Mouse (Mus musculus): ENCODE measurements around the gene Lin37. TPM values are rescaled to one million over a fixed set of nuclear protein-coding genes. Genes with fewer than 3 reads are reported as not detected.

The Lin37 gene
- polyA plus RNA-seq, 1 experiment, result 44.9 TPM

GRCm38 (mm10) chr7:30587842-30588667 lies 28.4 kb upstream of the Lin37 start:
- DNase-seq (ENCODE audit: low read depth, low spot score), result no peak

DNA sequence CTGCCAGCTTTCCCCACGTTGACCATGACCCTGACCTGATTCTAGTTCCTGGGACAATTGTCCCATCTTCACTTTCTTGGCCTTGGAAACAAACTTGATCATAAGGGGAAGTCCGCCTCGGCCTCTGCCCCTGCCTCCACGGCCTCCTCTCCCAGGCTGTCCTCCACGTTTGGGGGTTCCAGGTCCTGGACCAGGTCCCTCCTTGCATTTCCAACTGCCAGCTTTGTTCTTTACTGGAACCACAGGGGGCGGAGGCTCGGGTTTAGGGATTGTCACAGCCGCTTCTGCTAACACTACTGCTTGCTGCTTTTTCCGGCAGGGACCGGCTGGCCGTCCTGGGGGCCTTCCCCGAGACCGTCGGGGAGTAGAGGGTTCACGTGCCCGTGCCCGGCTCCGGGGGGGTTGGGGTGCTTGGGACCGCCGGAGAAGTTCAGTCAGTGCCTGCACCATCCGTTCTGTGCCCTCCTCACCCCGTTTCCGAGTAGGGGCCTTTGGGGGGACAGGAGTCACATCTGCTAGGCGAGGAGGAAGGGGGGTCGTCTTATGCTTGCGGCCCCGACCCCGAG lies 26.9 kb upstream of the Lin37 start:
- no peak for DNase-seq (ENCODE audit: low read depth, low spot score)
- 91% methylated on average over 28 of the region's 28 CpGs for WGBS

More at GRCm38 (mm10) chr7:30587842-30588667, 28.4 kb upstream of the Lin37 start:
- under 1% methylated on average over 65 of the region's 67 CpGs for WGBS

DNA sequence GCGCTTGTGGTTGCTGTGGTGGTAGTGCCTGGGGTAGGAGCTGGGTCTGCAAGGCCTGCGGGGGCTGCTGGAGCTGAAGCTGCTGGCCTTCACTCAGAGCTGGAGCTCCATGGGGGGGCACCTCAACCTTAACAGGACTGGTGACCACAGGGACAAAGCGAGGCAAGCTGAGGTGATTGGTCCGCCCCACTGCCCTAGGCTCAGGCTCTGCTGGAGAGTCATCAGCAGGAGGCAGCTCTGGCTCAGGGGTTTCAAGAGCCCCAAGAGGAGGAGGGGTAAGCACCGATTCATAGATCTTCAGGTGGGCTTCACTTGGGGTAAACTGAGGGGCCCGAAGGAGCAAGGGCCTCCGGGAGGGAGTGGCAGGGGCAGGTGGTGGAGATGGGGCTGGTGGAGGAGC lies 25.5 kb upstream of the Lin37 start:
- WGBS, result 98% methylated on average over 7 of the region's 7 CpGs
- DNase-seq (ENCODE audit: low read depth, low spot score), result no peak

DNA sequence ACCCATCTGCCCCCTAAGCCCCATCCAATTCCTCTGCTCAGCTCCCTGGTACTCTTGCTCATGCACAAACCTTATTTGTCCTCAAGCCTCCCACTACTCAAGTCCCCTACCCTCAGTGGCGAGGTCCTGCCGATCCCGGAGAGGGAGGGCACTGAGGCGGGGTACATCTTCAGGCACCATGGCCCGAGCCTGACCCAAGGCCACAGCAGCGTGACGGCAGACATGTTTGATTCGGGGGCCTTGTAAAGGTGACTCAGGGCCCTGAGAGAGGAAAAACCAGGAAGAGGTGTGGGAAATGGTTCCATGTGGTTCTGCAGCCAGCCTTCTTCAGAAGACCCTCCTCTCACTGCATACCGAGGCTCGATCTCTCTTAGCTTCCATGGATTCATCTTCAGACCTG lies 24.7 kb upstream of the Lin37 start:
- DNase-seq (ENCODE audit: low read depth, low spot score), result no peak
- 90% methylated on average over 10 of the region's 10 CpGs for WGBS

DNA sequence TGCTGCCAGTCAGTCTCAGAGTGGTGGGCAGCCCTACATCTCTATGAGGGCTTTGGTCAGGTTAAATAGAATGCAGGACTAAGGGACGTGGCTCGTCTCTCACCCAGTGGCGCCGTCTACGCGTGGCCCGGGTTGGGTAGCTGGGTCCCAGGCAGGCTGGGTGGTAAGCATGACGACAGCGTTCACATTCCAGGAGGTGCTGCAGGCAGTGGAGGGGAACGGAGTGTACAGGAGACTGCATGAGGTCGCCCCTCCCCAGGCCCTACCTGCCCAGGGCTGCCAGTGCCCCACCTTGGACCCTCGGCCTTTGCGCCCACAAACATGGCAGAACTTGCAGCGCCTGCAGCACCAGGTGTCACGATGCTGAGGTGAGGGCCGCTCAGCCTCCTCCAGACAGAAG lies 21.9 kb upstream of the Lin37 start:
- no peak for DNase-seq (ENCODE audit: low read depth, low spot score)
- WGBS, result 95% methylated on average over 16 of the region's 16 CpGs

DNA sequence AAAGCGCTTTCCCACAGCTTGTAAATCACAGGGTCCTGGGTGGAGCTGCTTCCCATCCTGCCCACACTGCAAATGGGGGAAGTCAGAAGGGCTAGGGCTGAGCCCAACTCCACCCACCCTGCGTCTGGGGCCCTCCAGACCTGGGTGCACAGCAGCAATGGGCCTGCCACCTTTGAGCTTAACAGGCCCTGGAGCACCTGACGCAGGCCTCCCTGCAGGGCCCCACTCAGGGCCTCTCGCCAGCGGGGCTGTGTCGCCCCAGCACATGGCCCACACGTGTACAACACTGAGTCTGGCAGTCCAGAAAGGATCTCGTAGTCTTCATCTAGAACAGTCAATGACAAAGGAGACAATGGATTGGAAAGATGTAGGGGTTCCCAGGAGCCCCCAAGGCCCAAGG lies 20.3 kb upstream of the Lin37 start:
- DNase-seq (ENCODE audit: low read depth, low spot score), result no peak
- 88% methylated on average over 8 of the region's 8 CpGs for WGBS

GRCm38 (mm10) chr7:30572969-30573368 lies 13.3 kb upstream of the Lin37 start:
- no peak for DNase-seq (ENCODE audit: low read depth, low spot score)
- 28% methylated on average over 2 of the region's 2 CpGs for WGBS

DNA sequence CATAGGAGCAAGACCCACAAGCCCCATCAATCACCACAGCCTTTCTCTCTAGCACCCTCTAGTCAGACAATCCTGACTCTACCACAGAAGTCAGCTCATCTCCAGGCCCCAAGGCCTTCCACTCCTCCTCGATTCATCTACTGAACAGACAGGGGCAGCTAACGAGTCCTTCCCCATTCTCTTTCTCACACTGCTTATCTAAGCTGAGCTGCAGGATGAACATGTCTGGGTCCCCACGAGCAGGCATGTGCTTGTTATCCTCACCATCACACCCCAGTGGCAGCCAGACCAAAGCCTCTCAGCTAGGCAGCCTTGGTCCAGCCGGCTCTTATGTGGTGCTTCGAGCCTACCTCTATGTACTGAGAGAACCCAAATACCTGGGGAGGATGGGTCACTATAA lies 12.8 kb upstream of the Lin37 start:
- 76% methylated on average over 5 of the region's 5 CpGs for WGBS
- DNase-seq (ENCODE audit: low read depth, low spot score), result no peak

DNA sequence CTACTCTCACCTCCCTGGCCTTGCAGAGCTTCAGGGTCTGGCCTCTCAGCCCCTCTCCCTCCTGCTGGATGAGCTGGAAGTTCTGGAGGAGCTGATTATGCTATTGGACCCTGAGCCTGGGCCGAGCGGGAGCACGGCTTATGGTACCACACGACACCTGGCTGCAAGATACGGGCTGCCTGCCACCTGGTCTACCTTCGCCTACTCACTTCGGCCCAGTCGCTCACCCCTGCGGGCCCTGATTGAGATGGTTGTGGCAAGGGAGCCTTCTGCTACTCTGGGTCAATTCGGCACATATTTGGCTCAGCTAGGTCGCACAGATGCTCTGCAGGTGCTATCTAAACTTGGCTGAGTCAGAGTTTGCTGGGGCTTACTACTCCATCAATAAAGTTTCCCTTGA lies 7.9 kb upstream of the Lin37 start:
- no peak for DNase-seq (ENCODE audit: low read depth, low spot score)
- 86% methylated on average over 11 of the region's 11 CpGs for WGBS

DNA sequence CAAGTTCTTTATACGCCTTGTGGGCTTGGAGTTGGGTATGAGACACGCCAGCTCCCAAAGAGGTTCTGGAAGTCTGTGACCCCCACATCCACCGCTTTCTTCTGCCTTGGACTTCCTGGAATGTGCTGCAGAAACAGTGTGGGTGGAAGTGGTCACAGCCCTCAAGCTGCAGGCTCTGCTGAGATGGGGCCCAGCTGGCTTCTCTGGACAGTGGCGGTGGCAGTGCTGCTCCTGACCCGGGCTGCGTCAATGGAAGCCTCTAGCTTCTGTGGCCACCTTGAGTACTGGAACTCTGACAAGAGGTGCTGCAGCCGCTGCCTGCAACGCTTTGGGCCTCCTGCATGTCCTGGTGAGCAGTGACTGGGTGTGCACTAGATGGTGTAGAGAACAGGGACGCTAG lies 6.4 kb upstream of the Lin37 start:
- WGBS, result 79% methylated on average over 9 of the region's 9 CpGs
- no peak for DNase-seq (ENCODE audit: low read depth, low spot score)

- WGBS, result 95% methylated on average over 12 of the region's 12 CpGs
- no peak for DNase-seq (ENCODE audit: low read depth, low spot score)
Observed at GRCm38 (mm10) chr7:30564970-30565571, 5.4 kb upstream of the Lin37 start, which contains the start of gene Igflr1. Gene Igflr1, plus strand, starts transcription at chr7:30565427.

GRCm38 (mm10) chr7:30563906-30564280 lies 4.3 kb upstream of the Lin37 start:
- WGBS, result 17% methylated on average over 6 of the region's 6 CpGs

GRCm38 (mm10) chr7:30563117-30563905 lies 3.7 kb upstream of the Lin37 start, which contains the start of the genes U2af1l4, Gm49396 and Psenen:
Gene U2af1l4, plus strand, starts transcription at chr7:30563301.
Gene Gm49396, plus strand, starts transcription at chr7:30563344.
Gene Psenen, minus strand, starts transcription at chr7:30563627.
- WGBS, result under 1% methylated on average over 45 of the region's 45 CpGs
- peak; percentile 94 for DNase-seq (ENCODE audit: low read depth, low spot score)

More at GRCm38 (mm10) chr7:30563906-30564280, 4.3 kb upstream of the Lin37 start:
- no peak for DNase-seq (ENCODE audit: low read depth, low spot score)

- DNase-seq (ENCODE audit: low read depth, low spot score), result no peak
- WGBS, result under 1% methylated on average over 27 of the region's 27 CpGs
Observed at GRCm38 (mm10) chr7:30562526-30563116, 3.0 kb upstream of the Lin37 start.

GRCm38 (mm10) chr7:30560296-30560695 lies 658 bp upstream of the Lin37 start:
- no peak for DNase-seq (ENCODE audit: low read depth, low spot score)
- WGBS, result 60% methylated on average over 2 of the region's 2 CpGs

GRCm38 (mm10) chr7:30558656-30559442 lies 789 bp downstream of the Lin37 start:
- no peak for DNase-seq (ENCODE audit: low read depth, low spot score)
- 6% methylated on average over 12 of the region's 12 CpGs for WGBS

- 73% methylated on average over 13 of the region's 13 CpGs for WGBS
Observed at GRCm38 (mm10) chr7:30557901-30558514, 1.6 kb downstream of the Lin37 start.

DNA sequence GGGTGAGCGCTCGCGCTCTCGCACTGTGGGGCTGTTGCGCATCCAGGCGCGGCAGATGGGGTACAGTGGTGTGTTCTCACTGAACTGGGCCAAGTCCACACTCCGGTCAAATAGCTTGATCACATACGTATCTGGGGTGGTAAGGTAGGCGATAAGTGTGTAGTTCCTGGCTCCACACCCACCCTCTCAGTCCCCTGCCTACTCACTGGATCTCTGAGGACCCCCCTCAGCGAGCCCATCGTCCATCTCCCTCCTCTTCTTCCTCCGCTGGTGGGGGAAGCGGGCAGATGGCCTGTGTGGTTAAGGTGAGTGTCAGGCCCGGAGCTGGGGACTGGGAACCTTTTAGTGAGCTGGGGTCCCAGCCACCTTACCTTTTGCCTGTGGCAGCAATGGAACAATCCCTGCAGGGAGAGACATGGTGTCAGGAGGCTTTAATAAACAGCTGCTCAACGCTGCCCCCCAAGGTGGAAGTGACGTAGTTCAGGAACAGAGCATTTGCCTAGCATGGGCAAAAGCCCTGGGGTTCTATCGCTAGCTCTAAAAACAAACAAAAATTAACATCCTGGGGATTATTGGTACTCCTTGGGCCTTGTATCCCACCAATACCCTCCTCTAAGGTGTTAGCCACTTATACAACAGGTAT lies 2.6 kb downstream of the Lin37 start:
- no peak for DNase-seq (ENCODE audit: low read depth, low spot score)
- 92% methylated on average over 18 of the region's 18 CpGs for WGBS

More at GRCm38 (mm10) chr7:30557901-30558514, 1.6 kb downstream of the Lin37 start:
- no peak for DNase-seq (ENCODE audit: low read depth, low spot score)

Measured in large intestine, adult 2 months (tissue).